Mouse (Mus musculus): ENCODE measurements around the gene Pip4k2c.

The Pip4k2c gene

DNA sequence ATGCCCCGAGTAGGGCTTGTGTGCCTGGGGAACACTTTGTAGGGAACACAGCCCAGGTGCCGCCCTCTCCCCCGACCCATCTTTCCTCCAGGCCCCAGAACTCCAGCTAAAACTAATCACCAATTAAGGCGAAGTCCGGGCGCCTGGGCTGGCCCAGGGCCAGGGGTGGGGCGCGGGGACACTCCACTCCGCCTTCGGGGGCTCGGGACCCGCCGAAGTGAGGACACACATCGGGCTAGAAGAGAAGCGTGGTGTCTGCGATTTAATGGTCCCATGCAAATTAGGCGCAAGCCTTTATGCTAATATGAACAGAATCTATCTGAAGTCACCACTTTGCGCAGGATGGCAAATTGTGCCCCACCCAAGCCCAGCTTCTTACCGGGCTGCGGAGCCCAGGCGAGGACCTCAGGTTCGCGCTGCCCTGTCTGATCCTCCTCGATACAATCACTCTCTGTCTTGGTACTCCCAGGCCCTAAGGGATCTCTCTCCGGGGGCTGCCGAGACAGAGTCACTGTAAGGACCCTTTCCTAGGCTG is 22.2 kb downstream of the Pip4k2c start:
- peak; percentile 51 for DNase-seq (ENCODE audit: low read depth, low spot score)

DNA sequence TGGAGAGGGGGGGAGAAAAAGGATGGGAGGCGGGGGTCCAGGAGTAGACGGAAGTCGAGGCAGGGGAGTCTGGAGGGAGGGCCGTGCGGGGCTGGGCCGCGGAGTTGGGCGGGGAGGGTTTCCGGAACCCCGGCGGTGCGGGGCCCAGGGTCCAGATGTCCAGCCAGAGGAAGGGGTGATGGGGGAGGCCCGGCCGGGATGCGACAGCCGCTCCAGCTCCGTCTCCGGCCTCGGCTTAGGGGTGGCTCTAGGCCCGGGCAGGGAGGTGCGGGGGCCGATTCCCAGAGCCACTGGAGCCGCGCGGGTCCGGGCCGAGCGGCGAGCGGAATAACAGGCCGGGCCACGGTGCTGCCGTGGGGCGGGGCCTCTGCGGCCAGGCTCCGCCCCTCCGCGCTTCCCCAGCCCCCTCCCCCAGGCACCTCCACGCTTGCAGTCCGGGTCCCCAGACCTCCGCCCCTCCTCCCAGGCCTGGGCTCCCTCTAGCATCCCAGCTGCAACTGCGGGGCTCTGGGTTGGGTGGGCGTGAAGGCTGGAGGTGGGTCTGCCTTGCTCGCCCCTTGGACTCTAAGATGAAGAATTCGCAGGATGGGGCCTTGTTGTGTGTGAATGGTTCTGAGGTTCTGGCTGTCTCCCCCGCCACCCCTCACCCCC is 22.8 kb downstream of the Pip4k2c start:
- peak; percentile 53 for DNase-seq (ENCODE audit: low read depth, low spot score)

DNA sequence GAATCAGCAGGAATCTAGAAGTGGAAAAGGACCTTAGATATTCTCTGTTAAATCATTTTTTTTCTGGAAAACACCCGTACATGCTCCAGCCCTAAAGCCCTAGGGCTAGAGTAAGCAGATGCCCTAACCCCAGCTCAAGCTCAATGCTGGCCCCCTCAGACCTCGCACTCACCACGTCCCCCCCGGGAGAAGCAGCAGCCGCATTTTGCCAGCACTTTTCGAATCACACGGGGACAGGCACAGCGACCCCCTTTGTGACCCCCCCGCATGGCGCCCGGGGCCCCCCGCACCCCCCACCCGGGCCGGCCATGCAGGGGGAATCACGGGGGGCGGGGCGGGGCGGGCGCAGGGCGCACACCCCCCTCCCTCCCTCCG is 23.3 kb downstream of the Pip4k2c start:
- no peak for DNase-seq (ENCODE audit: low read depth, low spot score)

DNA sequence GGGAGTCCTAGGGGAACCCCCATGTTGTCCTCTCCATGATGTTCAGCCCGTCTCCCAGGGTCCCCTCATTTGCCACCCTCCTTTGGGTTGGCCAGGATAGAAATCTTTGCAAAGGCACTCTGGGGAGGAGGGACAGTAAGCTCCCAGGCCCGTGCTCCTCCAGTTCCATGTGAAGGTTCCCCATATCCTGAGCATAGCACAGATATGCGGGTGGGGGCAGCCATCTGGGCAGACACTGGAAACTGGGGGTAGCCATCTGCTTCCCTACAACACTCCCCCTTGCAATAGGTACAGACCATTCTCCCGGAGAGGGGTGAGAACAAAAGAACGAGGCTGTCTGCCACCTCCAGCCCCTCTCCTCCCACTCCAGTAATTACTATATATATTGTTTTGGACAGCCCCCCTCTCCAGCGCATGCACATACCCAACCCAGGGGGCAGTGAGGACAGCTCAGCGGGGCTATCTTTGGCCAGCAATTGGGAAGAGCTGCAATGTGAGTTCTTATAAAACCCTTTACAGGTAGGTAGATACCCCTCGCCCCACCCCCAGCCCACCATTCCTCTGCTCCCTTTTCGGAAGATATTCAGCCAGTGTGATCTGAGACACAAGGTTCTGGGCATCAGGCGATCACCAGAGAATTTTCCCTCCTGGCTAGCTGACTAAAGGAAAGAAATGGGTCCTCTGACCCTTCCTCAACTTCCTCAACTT is 23.9 kb downstream of the Pip4k2c start:
- DNase-seq (ENCODE audit: low read depth, low spot score): peak; percentile 2

DNA sequence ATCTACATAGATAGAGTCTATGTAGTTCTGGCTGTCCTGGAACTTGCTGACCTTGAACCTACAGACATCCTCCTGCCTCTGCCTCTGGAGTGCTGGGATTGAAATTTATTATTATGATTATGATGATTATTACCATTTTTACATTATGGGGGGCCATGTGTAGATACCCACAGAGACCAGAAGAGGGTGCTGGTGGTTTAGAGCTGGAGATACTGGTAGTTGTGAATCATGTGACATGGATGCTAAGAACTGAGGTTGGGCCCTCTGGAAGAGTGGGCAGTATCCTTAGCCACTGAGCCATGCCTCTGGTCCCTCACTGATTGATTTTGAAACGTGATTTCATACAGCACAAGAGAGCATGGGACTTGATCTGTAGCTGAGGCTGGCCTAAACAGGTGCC is 24.9 kb downstream of the Pip4k2c start:
- peak; percentile 37 for DNase-seq (ENCODE audit: low read depth, low spot score)

DNA sequence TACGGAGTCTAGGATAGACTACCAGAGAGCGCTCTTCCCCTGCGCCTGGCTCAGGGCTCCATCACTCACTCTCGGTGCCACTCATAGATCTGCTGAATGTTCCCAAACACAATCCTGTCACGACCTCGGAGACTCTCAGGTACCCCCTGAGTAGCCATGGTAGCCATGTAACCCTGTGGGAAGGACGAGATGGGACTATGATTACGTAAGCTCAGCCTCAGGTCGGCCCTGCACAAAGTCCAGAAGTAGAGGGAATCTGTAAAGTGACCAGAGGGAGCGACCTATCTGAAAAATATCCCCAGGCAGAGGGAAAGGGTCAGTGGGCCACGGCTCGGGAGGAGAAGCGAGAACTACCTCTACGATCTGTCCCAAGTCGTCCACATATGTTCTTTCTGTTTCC is 25.9 kb downstream of the Pip4k2c start:
- DNase-seq (ENCODE audit: low read depth, low spot score): peak; percentile 2

DNA sequence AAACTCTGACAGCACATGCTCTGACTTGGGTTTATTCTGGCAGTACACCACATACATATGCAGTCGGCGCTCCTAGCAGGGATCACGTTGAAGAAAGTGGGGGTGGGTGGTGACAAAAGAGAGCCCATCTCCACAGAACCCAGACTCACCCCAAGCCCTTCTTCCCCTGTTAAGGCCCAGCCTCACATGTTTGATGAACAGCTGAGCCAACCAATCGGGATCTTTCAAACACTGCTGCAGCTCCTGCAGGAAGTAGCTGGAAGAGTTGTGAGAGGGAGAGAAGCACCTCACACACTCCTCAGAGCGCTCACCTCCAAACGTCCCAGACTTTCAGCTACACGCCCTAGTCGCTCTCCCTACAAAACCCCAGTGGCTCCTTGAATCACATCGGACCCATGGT is 26.3 kb downstream of the Pip4k2c start:
- peak; percentile 29 for DNase-seq (ENCODE audit: low read depth, low spot score)

DNA sequence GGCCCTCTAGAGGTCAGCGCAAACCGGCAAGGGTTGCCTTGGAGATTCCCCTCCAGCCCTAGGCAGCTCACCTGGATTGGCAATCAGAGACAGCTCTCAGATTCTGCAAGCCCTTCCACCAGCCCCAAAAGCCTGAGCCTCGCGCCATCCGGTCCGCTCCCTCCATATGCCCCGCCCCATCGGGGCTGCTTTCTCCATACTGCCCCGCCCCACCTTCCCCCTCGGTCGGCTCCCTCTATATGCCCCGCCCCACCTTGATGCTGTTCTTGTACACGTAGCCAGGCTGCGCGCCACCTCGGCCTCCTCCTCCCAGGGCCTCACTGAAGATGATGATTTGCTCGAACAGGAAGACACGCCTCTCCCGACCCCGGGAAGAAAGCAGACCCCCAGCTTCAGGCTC is 27.6 kb downstream of the Pip4k2c start:
- DNase-seq (ENCODE audit: low read depth, low spot score): peak; percentile 58

DNA sequence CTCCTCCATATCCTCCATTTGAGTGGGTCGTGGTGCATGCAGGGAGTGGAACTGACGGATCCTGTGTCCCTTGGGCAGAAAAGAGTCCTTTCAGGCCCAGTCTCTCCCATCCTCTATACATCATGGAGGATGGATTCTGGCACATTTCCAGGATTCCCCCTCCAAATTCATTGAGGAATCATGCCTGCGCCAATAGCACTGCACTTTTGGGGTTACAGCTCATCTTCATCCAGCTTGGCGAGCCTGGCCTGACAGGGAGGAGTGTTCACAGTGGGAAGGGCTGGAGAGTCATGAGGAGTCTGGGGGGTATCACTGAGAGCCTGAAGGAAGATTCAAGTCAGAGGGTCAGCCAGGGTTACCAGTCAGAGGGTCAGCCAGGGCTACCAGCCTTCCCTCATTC is 28.8 kb downstream of the Pip4k2c start:
- no peak for DNase-seq (ENCODE audit: low read depth, low spot score)

DNA sequence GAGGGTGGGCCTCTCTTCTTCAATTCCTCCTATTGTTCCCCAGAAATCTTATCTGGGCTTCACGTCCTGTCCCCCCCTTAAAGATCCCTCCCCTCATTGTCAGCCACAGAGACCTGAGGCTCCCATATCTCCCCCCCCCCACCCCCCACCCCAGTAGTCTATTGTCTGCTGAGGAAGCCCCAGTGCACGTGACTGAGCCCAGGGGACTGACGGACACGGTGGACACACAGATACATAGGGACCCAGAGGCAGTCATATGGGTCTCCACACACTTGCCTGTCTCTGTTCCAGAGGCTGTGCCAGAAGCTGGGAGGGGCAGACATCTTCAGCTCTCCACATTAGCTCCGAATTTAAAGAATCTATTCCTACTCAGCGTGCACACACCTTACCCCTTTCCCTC is 29.8 kb downstream of the Pip4k2c start:
- no peak for DNase-seq (ENCODE audit: low read depth, low spot score)

DNA sequence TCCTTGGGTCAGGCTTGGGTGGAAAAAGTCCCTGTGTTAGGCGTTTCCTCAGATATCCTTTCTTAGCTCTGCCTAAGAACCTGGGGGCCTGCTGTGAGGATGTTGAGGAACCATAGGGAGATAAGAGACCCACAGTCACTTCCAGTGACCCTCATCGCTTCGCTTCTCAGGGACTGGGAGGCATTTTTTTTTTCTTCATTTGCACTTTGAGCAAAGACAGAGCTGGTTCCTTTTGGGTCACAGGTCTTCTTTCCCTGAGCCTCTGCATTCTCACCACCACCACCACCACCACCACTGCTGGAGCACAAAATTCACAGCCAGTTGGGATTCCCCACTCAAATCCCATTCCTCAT is 30.7 kb downstream of the Pip4k2c start:
- DNase-seq (ENCODE audit: low read depth, low spot score): no peak

DNA sequence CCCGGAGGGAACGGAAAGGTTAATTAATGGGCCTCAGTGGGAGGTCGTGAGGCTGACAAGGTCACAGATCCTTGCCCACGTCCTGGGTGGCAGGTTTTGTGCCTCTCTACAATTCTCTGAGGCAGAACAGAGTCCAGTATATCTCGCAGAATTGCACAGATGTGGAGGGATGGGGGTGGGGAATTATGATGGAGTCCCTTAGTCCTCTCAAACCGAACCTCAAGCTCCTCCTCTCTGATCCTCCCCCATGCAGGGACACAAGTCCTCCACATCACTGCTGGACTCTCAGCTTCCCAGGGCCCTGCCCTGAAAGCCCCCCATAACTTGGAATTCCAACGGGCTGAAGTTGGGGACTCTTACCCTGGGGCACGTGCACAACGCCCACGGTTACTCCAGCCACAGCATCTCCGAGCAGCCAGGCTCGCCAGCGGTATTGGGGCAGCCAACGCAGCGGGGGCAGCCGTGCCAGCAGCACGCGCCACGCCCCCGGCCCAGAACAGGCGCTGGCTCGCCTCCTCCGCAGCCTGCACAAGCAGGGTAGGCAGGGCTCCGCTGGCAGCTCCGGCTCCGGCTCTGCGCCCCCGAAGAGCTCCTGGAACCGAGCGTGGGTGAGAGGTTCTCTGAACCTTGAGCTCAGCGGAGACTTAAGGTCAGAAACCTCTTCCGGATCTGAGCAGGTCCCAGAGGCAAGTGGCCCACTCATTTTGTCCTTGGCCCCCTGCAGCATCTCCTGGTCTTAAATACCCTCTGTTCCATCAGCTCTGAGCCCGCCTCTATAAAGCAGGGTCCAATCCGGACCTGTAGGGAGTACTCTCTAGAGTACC is 31.3 kb downstream of the Pip4k2c start, which contains the start of gene Slc26a10:
Slc26a10 (minus strand) TSS at position 775 of the 824 bp plus-strand sequence.
- peak; percentile 63 for DNase-seq (ENCODE audit: low read depth, low spot score)

DNA sequence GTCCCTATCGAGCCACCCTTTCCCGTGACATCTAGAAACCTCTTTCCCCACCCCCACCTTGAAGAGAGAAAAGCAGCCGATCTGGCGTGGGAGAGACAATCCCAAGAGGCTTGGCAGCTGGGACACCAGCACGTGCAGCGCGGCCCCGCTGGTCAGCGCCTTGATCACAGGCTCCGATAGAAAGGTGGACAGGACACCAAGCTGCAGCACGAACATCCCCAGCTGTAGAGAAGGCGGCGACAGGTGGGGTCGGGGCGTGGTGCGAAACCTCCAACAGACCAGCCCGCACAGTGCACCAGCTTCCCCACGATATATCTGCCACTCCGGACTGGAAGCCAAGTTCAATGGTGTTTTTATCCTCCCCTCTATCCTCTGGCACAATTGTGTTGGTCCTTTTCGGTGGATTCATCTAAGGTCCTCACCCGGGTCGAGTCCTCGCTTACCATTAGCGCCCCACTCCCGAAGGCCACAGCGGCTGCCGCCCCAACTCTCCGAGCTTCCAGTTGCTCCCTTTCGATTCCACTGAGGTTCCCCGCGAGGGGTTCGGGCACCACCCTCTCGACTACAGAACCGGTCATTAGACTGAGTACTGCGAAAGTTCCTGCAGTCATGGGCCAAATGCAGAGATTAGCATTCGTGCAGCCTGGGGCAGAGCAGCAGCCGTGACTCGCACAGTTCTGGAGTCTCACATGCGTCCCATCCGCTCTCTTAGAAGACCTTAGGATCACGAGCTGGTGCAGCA is 32.9 kb downstream of the Pip4k2c start:
- peak; percentile 46 for DNase-seq (ENCODE audit: low read depth, low spot score)

DNA sequence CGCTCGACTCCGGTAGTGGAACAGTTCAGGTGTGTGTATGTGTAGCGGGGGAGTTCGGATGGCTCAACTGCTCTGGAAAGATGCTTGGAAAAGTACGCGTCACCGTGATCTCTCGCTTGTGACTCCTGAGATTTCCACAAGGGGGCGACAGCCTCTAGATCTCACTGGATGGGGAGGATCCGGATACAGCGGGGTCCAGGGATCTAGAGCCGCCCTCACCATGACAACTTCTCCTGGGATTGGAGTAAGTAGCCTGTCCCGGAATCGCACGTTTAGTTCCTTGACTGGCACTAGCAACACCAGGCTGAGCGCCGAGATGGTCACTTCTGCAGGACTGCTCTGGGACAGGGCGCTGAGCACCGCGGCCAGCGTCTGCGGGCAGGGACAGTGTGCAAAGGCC is 33.7 kb downstream of the Pip4k2c start:
- peak; percentile 79 for DNase-seq (ENCODE audit: low read depth, low spot score)

DNA sequence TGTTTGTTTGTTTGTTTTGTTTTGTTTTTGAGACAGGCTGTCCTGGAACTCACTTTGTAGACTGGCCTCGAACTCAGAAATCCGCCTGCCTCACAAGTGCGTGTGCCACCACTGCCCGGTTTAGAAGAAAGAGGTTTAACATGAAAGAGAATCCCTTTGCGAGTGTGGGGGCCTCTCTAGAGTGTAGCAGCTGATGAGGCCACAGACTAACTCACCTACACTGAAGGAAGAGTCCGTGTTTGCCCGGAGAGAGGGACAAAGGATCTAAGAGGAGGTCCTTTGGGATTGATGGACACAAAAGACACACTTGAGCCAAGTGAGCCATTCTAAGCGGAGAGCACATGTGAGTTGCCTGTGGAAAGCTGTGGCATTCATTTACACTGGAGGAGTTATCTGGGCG is 34.1 kb downstream of the Pip4k2c start:
- no peak for DNase-seq (ENCODE audit: low read depth, low spot score)

DNA sequence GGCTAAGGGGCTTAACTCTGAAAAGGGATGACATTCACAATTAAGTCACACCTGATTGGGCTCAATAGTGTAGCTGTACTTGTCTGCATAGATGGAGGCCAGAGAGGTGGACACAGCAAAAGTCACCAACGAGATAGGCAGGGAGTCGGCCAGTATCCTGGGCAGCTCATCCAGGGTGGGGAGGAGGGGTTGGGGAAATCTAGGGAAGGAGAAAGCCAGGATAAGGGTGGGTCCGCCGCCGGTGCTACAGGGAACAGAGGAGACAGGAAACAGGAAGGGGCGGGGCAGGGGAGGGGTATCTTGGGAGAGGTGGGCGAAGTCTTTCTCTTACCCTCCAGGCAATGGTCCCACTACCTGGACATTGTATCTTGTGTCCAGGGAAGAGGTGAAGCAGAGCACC is 34.6 kb downstream of the Pip4k2c start:
- peak; percentile 31 for DNase-seq (ENCODE audit: low read depth, low spot score)

DNA sequence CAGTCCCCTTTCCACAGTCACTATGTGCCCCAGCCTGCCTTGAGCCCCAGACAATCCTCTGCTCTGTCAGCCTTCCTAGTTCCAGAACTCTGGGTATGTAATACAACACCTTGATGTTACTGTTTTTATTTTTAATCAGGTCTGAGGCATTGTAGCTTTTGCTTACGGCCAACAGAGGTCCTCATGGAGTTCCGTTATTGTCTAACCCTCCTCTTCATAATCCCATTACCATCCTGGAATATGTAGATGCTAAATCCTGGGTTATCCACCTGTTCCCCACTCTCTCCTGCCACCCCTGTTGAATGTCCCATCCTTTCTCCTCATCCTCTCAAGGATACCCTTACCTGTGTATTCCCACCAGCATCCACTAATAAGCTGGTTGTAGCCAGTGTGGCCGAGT is 35.2 kb downstream of the Pip4k2c start:
- DNase-seq (ENCODE audit: low read depth, low spot score): peak; percentile 31

DNA sequence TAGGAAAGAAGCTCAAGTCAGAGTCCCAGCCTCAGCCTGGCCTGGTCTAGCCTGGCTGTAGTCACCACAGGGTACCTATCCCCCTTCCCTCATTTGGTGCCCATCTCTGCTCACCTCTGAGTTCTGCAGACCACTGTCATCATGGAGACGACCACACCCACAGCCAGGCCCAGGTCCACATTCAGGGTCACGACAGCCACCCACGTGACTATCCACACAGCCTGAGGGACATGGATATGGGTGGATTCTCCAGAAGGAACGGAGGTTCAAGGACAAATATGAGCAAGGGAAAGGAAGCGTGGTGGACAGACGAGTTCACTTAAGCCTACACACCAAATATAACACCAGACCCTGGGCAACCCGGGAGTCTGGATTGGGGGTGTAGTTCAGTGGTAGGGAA is 37.2 kb downstream of the Pip4k2c start:
- peak; percentile 13 for DNase-seq (ENCODE audit: low read depth, low spot score)

DNA sequence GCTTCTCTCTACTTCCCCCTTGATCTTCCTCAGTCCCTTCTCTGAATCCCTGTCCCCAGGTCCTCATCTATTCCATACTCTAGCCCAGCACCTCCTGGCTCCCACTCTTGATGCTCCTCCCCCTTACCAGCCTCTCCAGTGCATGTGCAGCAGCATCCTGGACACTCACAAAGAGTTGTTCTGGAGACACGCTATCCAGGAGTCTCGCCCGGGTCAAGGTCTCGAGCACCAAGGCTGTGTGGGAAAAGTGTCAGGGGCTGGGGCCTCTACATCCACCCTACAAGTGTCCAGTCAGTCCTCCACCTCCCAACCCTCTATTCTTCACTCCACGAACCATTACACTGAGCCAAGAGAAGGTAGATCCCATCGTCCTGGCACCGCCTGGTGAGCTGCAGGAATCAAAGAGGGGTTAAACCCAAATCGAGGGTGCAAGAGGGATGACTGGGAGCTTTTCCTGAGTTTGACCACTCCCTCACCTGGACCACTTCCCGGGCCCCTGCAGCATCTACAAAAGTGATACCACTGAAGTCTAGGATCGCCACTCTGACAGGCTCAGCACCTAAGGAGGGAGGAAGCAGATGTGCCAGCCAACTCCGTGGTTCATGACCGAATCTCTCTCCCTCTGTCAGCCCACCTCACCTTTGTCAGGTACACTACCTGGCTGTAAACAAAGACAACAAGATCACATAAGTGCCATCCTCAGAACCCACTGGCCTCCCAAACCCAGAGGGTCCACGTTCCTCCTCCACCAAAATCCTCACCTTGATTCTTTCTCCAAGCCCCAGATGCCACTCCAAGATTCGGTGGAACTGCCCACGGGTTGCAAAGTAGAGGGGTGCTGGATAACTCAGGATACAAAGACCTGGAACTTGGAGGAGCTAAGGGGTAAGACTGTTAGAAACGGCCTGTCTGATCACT is 38.0 kb downstream of the Pip4k2c start:
- DNase-seq (ENCODE audit: low read depth, low spot score): peak; percentile 12

DNA sequence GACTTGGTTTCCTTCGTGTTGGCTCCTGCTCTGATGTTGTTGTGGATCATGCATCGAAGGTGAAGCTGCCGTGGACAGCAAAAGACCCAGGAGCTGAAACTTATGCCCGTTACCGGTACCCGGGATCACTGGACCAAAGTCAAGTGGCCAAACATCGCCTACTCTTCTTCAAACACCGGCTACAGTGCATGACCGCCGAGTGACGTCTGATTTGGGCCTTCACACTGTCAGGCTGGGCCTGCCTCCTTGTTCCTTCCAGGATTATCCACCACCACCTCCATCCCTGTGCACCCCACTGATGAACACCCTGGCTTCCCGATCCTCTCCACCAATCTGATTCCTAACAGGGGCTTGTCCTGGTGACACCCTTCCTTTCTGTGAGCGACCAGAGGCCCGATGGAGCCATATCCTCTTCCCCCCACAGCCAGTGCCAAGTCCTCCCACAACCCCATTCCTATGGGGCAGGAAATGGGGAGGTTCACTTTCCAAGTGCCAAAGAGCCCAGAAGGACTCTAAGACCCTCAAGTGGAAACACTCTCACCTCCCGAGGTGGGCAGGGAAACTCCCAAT is 39.7 kb downstream of the Pip4k2c start:
- peak; percentile 8 for DNase-seq (ENCODE audit: low read depth, low spot score)
